Mouse (Mus musculus) CD4-positive, CD25-positive, alpha-beta regulatory T cell, adult 4 months (primary cell): ENCODE results near the gene Gm42715. TPM values are rescaled to one million over a fixed set of nuclear protein-coding genes. Genes with fewer than 3 reads are reported as not detected.

Experiments
- ATAC-seq: one replicate; pipeline ENCODE4 v1.8.0; 2017
- polyA plus RNA-seq, 2 experiments: library from polyadenylated mRNA; unstranded; fragments of 100-300 nt; shearing (Covaris generic); gene quantifications; one replicate each; pipeline ENCODE4 v1.2.1; 2017

Gene Gm42715
- polyA plus RNA-seq, 2 experiments from 2014 or later = 29.9 to 31.9 TPM

DNA sequence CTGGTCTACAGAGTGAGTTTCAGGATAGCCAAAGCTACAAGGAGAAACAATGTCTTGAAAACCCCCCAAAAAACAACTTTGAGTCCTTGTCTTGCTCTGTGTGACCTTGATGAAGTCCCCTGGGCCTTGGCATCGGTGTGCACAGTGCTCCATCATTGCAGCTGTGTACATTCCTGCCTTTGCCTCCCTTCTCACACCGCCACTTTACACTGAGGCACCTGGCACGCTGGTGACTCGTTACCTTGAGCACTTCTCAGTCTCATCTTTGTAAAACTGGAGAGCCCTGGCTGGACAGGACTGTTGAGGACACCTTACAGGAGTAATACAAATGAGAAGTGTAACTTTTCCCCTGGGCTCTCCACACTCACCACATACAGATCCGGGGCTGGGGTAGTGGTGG, 67.8 kb downstream of the Gm42715 start:
- ATAC-seq = no peak

DNA sequence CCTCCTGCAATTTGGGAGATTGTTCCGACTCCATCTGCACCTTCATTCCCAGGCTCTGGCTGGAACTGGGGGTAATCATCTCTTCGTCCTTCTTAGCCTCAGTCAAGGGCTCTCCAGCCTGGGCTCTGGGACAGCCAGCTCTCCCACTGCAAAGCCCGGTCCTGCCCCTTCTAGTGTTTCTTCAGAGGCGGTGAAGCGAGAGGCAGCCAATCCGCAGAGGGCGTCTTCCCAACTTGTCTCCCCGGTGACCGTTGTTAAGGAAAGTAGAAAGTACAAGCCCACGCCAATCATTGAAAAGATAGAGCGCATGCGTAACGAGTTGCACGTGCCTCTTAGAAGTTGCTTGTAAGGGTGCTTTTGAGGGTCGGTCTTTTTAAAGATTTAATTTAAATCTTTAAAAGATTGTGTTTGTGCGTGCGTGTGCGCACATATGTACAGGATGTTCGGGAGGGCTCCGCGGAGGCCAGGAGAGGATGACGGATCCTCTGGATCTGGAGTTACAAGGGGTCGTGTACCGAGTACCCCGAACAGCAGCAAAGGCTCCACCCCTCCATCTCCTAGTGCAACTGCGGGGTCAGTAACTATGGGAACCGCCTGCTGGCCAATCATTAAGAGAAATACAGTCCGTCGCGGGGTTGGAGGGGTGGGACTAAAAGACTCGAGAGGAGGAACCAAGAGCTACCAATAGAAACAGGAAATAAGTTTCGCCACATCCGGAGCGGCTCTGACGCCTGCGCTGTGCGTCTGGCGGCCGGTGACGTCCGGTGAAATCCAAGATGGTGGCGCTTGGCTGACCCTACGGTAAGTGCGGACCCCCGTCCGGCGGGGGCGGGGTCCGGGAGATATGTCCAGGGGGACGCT, 68.9 kb downstream of the Gm42715 start, which contains the start of the genes Ccdc189 and Rnf40:
Ccdc189 (minus strand) TSS at position 585 of the 861 bp plus-strand sequence.
Rnf40 (plus strand) TSS at position 757 of the 861 bp plus-strand sequence.
- ATAC-seq = peak; percentile 97

DNA sequence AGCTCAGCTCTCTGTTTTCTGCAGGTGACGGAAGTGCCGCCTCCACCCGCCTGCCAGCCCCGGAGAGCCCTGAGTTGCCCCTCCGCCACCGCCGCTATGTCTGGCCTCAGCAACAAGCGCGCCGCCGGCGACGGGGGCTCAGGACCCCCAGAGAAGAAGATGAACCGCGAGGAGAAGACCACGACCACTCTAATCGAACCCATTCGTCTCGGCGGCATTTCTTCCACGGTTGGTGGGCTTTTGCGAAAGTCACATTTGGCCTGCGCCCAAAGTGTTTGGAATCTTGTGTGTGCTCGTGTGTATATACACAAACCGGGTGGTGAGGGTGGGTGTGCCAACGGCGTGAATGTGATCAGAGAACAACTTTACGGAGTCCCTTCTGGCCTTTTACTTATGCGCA, 69.5 kb downstream of the Gm42715 start:
- ATAC-seq = peak; percentile 28

DNA sequence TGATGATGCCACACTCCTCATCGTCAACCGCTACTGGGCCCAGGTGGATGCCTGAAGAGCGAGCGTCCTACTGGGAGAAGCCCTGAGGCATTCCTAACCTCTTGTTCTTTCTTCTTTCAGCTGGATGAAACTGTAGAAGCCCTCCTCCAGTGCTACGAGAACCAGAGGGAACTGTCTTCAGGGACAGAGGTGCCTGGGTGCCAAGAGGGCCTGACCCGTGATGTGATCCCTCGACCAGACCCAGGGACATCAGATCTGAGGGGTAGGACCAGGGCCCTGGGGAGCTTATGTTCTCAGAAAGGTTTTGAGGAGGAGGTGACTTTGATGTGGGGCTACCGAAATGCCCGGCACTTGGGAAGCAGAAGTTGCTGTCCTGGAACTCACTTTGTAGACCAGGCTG, 70.3 kb downstream of the Gm42715 start:
- ATAC-seq = no peak

DNA sequence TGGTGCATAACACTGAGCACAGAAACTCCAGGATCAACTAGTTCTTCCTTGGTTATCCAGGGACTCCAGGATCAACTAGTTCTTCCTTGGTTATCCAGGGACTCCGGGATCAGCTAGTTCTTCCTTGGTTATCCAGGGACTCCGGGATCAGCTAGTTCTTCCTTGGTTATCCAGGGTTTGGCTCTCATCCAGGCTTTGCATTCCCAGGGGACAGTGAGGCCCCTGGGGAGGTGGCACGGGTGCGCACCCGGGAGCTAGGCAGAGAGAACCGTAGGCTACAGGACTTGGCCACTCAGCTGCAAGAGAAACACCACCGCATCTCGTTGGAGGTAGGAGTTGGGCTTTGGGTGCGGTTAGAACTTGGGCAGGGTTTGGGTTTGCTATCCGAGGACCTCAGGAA, 71.7 kb downstream of the Gm42715 start:
- no peak for ATAC-seq

DNA sequence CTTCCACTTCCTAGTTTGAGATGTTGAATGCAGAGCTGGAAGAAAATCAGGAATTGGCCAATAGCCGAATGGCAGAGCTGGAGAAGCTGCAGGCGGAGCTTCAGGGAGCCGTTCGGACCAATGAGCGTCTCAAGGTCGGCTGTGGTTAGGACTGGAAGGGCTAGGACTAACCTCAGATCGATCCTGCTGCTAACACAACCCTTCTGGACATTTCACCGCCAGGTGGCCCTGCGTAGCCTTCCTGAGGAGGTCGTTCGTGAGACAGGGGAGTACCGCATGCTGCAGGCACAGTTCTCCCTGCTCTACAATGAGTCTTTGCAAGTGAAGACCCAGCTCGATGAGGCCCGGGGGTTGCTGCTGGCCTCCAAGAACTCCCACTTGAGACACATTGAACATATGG, 73.2 kb downstream of the Gm42715 start:
- ATAC-seq = no peak

DNA sequence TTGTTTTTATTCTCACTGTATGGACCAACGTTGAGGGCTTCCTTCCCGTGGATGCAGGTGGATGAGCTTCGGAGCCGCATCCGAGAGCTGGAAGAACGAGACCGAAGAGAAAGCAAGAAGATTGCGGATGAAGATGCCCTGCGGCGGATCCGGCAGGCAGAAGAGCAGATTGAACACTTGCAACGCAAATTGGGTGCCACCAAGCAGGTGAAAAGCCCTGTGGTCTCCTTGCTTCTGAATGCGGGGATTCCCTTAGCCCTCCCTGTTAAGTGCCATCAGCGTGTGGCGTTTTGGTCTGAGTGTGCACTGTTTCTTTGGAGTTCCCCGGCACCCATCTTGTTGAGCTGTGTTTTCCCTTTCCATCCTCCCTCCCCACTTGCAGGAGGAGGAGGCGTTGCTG, 77.4 kb downstream of the Gm42715 start:
- ATAC-seq = no peak

DNA sequence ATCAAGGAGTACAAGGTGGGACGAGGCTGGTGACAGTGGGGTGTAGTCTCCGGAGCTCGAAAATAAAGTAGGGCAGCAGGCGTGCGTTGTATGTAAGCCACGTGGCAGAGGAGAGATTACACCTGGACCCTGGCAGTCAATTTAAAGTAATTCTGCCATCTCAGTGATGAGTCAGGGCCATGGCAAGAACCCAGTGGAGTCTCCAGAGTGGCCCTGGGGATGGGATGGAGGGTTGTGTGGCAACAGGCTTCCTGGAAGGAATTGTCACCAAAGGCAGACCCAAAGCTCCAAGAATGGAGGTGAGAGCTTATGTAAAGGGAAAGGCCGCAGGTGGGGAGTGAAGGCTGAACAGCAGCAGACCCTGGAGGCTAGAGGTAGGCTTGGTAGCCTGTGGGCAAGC, 81.2 kb downstream of the Gm42715 start:
- no peak for ATAC-seq

DNA sequence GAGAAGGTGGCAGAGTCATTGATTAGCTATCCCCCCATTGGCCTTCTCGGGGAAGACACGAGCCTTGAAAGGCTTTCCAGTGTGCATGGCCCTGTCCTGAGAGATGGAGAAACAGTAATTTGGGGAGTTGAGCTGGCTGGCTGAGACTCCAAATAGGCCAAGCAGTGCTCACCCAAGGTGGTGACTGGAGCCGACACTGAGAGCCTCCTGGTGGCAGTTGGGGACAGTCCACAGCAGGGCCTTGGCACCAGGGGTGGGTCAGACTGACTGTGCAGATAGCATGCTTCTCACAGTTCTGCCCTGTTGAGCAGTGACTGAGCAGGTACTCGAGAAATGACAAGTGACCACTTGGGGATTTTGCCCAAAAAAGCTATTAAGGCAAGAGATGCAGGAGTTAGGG, 82.4 kb downstream of the Gm42715 start:
- ATAC-seq = no peak

DNA sequence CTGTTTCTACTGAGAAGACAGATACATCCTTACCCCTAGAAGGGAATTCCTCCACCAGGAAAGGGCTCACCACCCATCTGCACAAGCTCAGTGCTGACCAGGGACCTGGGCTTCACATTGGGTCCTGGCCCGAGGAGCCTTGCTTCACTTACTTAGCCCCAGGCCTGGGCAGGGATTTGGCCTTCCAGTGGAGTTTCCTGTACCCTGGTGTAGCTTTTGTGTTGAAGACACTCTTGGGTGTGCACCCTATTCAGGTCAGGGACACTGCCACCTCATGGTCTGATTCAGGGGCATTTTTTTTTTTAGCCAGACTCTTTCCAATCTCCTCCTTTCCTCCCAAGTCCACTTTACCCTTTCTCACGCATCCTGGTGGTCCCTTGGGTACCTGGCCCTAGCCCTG, 83.5 kb downstream of the Gm42715 start:
- no peak for ATAC-seq

DNA sequence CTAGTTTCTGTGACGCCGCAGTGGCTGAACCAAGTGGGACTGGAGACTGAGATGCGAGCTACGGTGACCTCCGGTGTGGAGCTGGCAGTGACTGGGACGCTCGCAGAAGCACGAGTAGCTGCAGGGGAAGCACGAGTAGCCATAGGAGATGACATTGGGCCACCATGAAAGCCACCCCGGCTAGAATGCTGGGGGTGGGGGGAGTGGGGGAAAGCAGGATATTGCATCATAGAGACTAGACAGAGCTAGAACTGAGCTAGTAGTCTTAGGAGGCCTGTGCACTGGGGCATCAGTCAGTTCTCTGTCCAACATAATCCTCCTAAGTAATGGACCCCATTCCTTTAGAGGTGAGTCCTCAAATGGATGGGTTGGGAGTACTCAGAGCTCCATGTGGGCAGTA, 84.9 kb downstream of the Gm42715 start:
- no peak for ATAC-seq

DNA sequence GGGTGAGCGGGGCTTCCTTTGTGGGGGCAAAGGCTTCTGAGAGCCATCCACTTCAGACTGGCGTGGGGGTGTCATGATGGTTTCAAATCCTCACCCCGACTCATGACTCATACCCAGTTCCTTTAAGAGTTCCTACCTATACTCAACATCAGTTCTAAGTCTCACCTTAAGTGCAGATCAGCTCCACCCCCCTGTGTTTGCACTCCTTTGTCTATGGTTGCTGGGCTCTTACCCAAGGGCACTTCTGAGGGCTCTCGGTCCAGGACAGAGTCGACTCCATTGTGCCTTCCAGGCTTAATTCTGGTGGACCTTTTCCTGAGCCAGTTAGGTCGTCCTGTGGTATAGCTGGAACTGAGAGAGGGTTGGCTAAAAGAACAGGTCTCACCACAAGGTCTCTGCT, 87.8 kb downstream of the Gm42715 start:
- no peak for ATAC-seq

DNA sequence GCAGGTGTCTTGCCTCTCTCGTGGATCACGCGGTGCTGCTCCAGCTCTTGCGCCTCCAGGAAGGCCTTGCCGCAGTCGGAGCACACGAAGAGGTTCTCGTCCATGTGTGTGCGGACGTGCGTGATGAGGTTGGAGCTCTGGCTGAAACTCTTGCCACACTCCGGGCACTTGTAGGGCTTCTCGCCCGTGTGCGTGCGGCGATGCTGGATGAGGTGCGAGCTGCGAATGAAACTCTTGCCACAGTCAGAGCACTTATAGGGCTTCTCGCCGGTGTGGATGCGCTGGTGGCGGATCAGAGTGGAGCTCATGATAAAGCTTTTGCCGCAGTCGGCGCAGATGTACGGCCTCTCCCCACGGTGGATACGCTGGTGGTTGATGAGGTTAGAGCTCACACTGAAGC, 91.6 kb downstream of the Gm42715 start:
- ATAC-seq = no peak

DNA sequence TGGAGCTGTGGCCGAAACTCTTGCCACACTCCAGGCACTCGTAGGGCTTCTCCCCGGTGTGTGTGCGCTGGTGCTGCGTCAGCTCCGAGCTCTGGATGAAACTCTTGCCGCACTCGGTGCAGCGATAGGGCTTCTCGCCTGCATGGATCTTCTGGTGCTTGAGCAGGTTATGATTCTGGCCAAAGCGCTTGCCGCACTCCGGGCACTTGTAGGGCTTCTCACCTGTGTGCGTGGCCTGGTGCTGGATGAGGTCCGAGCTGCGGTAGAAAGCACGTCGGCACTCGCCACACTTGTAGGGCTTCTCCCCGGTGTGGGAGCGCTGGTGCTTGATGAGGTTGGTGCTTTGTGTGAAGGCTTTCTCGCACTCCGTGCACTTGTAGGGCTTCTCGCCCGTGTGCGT, 92.2 kb downstream of the Gm42715 start:
- ATAC-seq = no peak

DNA sequence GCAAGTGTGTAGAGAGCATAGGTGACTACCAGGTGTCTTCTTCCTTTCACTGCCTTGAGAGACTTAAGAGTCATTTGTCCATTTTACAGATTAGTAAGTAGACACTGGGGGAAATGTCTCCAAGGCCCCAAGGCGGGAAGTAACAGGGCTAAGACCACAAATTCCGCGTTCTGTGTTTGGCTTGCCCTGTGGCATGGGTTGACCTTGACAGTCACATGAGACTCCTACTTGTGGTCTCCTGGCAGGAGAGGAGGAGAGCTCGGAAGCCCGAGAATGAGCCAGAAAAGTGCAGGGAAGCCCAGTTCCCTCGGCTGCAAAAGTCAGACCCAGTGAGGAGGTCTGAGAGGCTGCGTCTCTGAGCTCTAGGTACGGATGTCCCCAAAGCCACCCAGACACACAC, 94.1 kb downstream of the Gm42715 start:
- no peak for ATAC-seq

DNA sequence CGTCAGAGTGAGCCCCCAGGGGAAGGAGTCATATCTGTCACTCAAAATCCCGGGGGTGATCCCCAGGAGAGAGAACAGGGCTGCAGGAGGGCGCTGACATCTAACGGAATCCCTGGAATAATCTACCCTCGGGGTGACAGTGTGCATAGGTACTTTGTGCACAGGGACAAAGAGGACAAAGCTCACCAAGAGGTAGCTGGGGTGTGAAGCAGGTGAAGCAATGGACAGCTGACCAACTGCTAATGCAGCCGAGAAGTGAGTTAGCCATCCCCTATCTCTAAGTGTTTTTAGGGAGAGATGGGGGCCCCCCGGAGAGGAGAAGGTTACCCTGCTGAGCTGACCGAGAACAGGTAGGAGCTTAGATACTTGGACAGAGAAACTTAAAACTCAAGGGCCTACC, 94.7 kb downstream of the Gm42715 start:
- no peak for ATAC-seq

DNA sequence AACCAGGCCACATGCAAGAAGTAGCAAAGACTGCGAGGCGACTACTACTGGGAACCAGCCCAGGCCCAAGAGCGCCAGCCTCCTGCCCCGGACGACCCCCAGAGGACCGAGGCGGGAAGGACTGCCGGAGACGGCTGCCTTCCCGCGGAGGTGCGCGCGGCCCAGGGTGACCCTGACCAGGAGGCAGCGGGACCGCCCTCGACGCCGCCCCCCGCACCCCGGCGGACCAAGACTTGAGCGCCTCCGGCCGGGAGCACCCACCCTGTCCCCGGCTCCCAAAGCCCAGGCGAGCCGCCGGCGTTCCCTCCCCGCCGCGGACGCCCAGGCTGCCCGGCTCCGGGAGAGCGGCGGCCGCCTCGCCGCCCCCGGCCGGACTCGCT, 95.1 kb downstream of the Gm42715 start:
- ATAC-seq = no peak

DNA sequence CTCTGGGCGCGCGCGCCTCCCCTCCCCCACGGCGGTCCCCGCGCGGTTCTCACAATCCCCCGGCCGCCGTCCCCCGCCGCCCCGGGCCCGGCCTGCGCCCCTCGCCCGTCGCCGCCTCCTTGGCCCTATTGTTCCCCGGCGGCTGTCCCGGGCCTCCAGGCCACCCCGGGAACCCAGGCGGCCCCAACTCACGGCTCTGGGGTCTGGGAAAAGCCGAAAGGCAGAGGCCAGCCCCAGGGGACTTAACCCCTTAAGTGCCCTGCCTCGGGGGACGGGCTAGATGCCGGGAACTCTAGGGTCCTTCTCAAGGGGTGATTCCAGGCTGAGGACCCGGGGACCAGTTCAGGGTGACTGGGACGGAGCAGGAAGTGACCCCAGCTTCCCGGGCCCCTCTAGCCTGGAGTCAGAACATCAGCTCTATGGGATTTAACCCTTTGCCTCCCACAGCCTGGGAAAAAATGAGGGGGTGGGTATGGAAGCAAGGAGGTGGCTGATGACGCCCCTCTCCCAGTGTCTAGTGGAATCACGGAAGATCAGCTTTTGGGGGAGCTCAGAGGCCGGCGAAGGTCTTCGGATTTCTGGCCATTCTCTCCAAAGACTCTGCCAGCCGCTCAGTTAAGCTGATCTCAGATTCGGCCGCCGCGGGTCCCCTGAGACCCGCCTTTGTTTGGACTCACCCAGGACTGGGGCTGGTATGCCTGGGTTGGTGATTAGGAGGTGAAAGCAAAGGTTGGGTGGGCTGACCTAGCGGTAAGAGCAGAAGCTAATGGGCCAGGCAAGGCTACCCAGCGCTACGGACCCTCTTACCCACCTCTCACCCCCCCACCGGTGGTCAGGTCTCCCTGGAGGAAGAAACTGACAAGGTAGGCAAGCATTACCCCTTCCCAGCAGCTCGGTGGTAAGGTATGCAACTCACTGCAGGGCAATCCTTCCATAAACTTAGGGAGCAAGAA, 95.8 kb downstream of the Gm42715 start, which contains the start of gene Zfp629:
Zfp629 (minus strand) TSS at position 907 of the 953 bp plus-strand sequence.
- ATAC-seq = no peak

DNA sequence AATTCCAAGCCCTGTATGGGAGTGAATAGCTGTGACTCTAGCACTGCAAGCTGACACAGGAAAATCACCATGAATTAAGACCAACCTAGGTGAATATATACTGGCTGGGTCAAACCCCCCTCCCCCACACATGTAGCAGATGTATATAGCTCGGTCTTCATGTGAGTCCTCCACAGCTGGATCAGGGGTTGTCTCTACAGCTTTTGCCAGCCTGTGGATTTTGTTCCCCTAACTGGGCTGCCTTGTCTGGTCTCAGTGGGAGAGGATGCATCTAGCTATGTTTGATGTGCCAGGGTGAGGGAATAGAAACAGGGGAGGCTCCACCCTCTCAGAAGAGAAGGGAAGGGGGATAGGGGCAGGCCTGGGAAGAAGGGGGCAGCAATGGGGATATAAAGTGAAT, 97.0 kb downstream of the Gm42715 start:
- no peak for ATAC-seq
